Mouse (Mus musculus) hindbrain, embryonic 12.5 days (tissue): ENCODE measurements around the gene Olfr1347. TPM values are rescaled to one million over a fixed set of nuclear protein-coding genes. Genes with fewer than 3 reads are reported as not detected.

Experiments
- ATAC-seq: fragments of 200-750 bp; cut with Nextera tagmentation; 2 replicates; pipeline ENCODE4 v1.8.0; 2017; ENCODE audit warnings: moderate TSS enrichment; ENCODE audit not compliant: low FRiP score
- H3K27ac ChIP-seq: fragments of 300-500 bp; sonication (generic); 2 replicates; pipeline ENCODE4 v1.5.1; 2016; ENCODE audit warnings: mild to moderate bottlenecking
- H3K27me3 ChIP-seq: fragments of 300-500 bp; sonication (generic); 2 replicates; pipeline ENCODE4 v1.6.1; 2016; ENCODE audit warnings: mild to moderate bottlenecking
- H3K36me3 ChIP-seq: fragments of 300-500 bp; sonication (generic); 2 replicates; pipeline ENCODE4 v1.6.1; 2016; ENCODE audit warnings: mild to moderate bottlenecking
- H3K4me1 ChIP-seq: fragments of 300-500 bp; sonication (generic); 2 replicates; pipeline ENCODE4 v1.6.1; 2016
- H3K4me2 ChIP-seq: fragments of 300-500 bp; sonication (generic); replicated peaks from 2 replicates; pipeline ENCODE4 v1.6.1; 2016; ENCODE audit warnings: mild to moderate bottlenecking
- H3K4me3 ChIP-seq: fragments of 300-500 bp; sonication (generic); 2 replicates; pipeline ENCODE4 v1.5.1; 2016; ENCODE audit warnings: mild to moderate bottlenecking
- H3K9ac ChIP-seq: fragments of 300-500 bp; sonication (generic); 2 replicates; pipeline ENCODE4 v1.6.1; 2016; ENCODE audit warnings: mild to moderate bottlenecking, moderate library complexity
- H3K9me3 ChIP-seq: fragments of 300-500 bp; sonication (generic); replicated peaks from 2 replicates; pipeline ENCODE4 v1.6.1; 2016; ENCODE audit warnings: mild to moderate bottlenecking
- WGBS: fragments of 180-500 bp; shearing (Covaris S2); methylation state at CpG from one replicate; pipeline ENCODE4 v1.1.7; 2016; 5-methylcytosine and 5-hydroxymethylcytosine counted together
- polyA plus RNA-seq: library from polyadenylated mRNA; unstranded; fragments of >200 nt; fragmentation: Nextera tagmentation; extraction: Ambion mirVana; gene quantifications from 2 replicates; pipeline ENCODE4 v1.2.1, GENCODE M21; 2016

The Olfr1347 gene
- polyA plus RNA-seq, 1 experiment from 2014 or later: not detected

DNA sequence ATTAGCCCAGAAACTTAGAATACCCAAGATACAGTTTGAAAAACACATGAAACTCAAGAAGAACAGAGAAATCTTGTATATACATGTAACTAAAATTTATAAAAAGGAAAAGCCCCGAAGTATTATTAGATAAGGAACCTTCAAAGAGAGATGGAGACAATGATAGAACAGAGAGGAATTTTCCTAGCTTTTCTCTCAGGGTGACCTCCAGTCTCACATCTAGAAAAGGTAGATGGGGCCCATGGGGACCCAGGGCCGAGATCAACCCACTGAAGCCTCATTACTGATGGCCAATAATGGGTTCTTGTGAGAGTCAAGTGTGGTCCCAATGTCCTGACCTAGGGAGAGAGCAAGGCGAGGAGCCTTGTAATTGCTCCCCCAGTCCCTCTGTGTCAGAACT is 61.2 kb downstream of the Olfr1347 start, which contains the start of gene Olfr1344:
Olfr1344 (plus strand) TSS at position 301 of the 400 bp plus-strand sequence.
- no peak within 1 kb of the TSS for H3K4me3 ChIP-seq
- WGBS: 79% methylated on average over 3 of the region's 3 CpGs
- no peaks in the 10 kb centered on the region for H3K36me3 ChIP-seq
- no peak within 1 kb of the TSS for H3K27ac ChIP-seq
- H3K27me3 ChIP-seq: no peaks in the 10 kb centered on the region
- no peak within 1 kb of the TSS for H3K4me2 ChIP-seq
- ATAC-seq: no peak
- no peak within 1 kb of the TSS for H3K9ac ChIP-seq
- peaks cover 8% of the 10 kb centered on the region; the same call in 1 of the 2 replicates for H3K9me3 ChIP-seq
- peaks cover 14% of the 10 kb centered on the region for H3K4me1 ChIP-seq

Other genes starting within 250 kb of the Olfr1347 start
- gene Epp13, start 247.0 kb downstream of the Olfr1347 start, polyA plus RNA-seq: not detected in 2 replicates
- gene Zfp667, start 213.2 kb downstream of the Olfr1347 start, polyA plus RNA-seq: 15.5 and 19.7 TPM in 2 replicates
- gene Zfp583, start 168.5 kb downstream of the Olfr1347 start, polyA plus RNA-seq: 10.8 and 12.1 TPM in 2 replicates
- gene Gm3854, start 156.0 kb downstream of the Olfr1347 start, polyA plus RNA-seq: 4.8 and 5.4 TPM in 2 replicates
- gene Zfp78, start 136.5 kb downstream of the Olfr1347 start, polyA plus RNA-seq: 2.8 and 3.0 TPM in 2 replicates
- 15.9 and 16.4 TPM in 2 replicates for gene Zfp28, start 116.5 kb downstream of the Olfr1347 start, polyA plus RNA-seq
- 1.5 TPM in 2 replicates for gene Smim17, start 101.0 kb downstream of the Olfr1347 start, polyA plus RNA-seq
- not detected in 2 replicates for gene Gm20715, start 89.5 kb downstream of the Olfr1347 start, polyA plus RNA-seq
- not detected in 2 replicates for gene Olfr1344, start 61.1 kb downstream of the Olfr1347 start, polyA plus RNA-seq
- not detected in 2 replicates for gene Olfr1336, start 43.6 kb downstream of the Olfr1347 start, polyA plus RNA-seq
- not detected in 2 replicates for gene Olfr1346, start 32.7 kb downstream of the Olfr1347 start, polyA plus RNA-seq
- not detected in 2 replicates for gene Olfr5, start 12.8 kb downstream of the Olfr1347 start, polyA plus RNA-seq
- gene Olfr1348, start 9.0 kb upstream of the Olfr1347 start, polyA plus RNA-seq: not detected in 2 replicates
- gene Olfr1349, start 23.2 kb upstream of the Olfr1347 start, polyA plus RNA-seq: not detected in 2 replicates
- gene Olfr1350, start 65.1 kb upstream of the Olfr1347 start, polyA plus RNA-seq: not detected in 2 replicates
- 2.3 and 3.0 TPM in 2 replicates for gene Zim1, start 196.7 kb upstream of the Olfr1347 start, polyA plus RNA-seq
- 175 and 205 TPM in 2 replicates for gene Peg3, start 230.7 kb upstream of the Olfr1347 start, polyA plus RNA-seq
- gene Usp29, start 230.8 kb upstream of the Olfr1347 start, polyA plus RNA-seq: 20.3 and 22.8 TPM in 2 replicates